Mouse (Mus musculus) MEL (cell line): ENCODE measurements around the gene Polr2e.

Source experiments
- CHD2 ChIP-seq: IDR thresholded peaks from 2 replicates; pipeline ENCODE4 v1.6.1; 2011; ENCODE audit warnings: low read length, improper control_type of control experiment
- CTCF ChIP-seq, 3 experiments: IDR thresholded peaks in 2 of 3; conservative IDR thresholded peaks in 1 of 3; 2 replicates each; pipeline ENCODE4 v1.5.1; 2011 to 2012; ENCODE audit warnings: low read length in 3 of 3, low read depth in 2 of 3, mild to moderate bottlenecking in 2 of 3, improper control_type of control experiment in 1 of 3, inconsistent platforms in 1 of 3, mixed read lengths in 1 of 3, moderate library complexity in 1 of 3; ENCODE audit not compliant: control insufficient read depth in 1 of 3, insufficient read depth in 1 of 3, poor library complexity in 1 of 3, severe bottlenecking in 1 of 3
- TCF12 ChIP-seq: IDR thresholded peaks from 2 replicates; pipeline ENCODE4 v1.6.1; 2014; ENCODE audit warnings: low read depth, mild to moderate bottlenecking, inconsistent platforms, low read length, improper control_type of control experiment, moderate library complexity
- ZC3H11A ChIP-seq: IDR thresholded peaks from 2 replicates; pipeline ENCODE4 v1.6.1; 2012; ENCODE audit warnings: low read depth, mild to moderate bottlenecking, inconsistent platforms, low read length, improper control_type of control experiment
- ZKSCAN1 ChIP-seq: IDR thresholded peaks from 2 replicates; pipeline ENCODE4 v1.6.1; 2012; ENCODE audit warnings: low read depth, mild to moderate bottlenecking, inconsistent platforms, low read length, improper control_type of control experiment, moderate library complexity

DNA sequence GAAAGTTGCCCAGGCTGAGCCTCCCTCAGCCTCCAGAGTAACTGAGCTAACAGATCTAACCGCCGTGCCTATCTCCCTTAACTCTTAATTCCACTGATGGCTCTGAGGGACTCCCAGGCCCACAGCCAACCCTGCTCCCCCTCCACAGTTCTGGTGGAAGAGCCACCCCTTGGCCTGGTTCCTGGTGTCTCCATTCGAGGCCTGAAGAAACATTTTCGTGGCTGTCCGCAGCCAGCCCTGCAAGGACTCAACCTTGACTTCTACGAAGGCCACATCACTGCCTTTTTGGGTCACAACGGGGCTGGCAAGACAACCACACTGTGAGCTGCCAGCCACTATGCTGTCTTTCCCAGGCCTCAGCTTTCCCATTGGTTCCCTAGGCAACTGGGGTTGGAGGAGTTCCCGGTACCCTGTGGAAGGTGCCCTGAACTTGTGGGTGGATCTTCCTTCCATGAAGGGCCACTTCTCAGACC is 35.3 kb downstream of the Polr2e start:
- no peak for TF ChIP-seq CHD2
- TF ChIP-seq CTCF (IDR thresholded peaks at IDR 0.05 in 2 of 3, conservative IDR thresholded peaks at IDR 0.05 in 1 of 3; ENCODE audit: control insufficient read depth in 1 of 3, insufficient read depth in 1 of 3, low read depth in 2 of 3, low read length in 3 of 3, poor library complexity in 1 of 3, severe bottlenecking in 1 of 3), result no peak
- no peak for TF ChIP-seq ZKSCAN1
- 0 out of 2 replicates have a peak, but pooled peaks have one; percentile 21 for TF ChIP-seq TCF12
- no peak for TF ChIP-seq ZC3H11A
